Mouse (Mus musculus): ENCODE results near the gene Mb.

- TF ChIP-seq ZNF384 (IDR thresholded peaks at IDR 0.05; ENCODE audit: low read depth, low read length) = no peak
- TF ChIP-seq ZC3H11A (IDR thresholded peaks at IDR 0.05; ENCODE audit: borderline replicate concordance, low read depth, low read length) = no peak
Measured at GRCm38 (mm10) chr15:76982745-76983144, 67.7 kb downstream of the Mb start.

All from ES-E14 (cell line).